Mouse (Mus musculus) sigmoid colon, adult 10 weeks (tissue): ENCODE data around the gene Gm2012. TPM values are rescaled to one million over a fixed set of nuclear protein-coding genes. Genes with fewer than 3 reads are reported as not detected.

Source experiments
- polyA plus RNA-seq: library from polyadenylated mRNA; stranded (reverse); fragments of 350-450 nt; fragmentation: Illumina TruSeq; extraction: RNeasy Lipid Tissue Mini Kit (QIAGEN cat#74804); gene quantifications from one replicate; pipeline ENCODE4 v1.2.3, GENCODE M21; 2014; ENCODE audit warnings: low read depth, low replicate concordance

Gene Gm2012
- not detected for polyA plus RNA-seq

GRCm38 (mm10) chrX:26231255-26231654, at the start of gene Gm2012:
Gm2012 (minus strand) TSS chrX:26231355.

Other genes with a start within 250 kb of the Gm2012 start
- gene Gm5168, start 180.3 kb downstream of the Gm2012 start, polyA plus RNA-seq: not detected
- not detected for gene Gm2030, start 78.7 kb upstream of the Gm2012 start, polyA plus RNA-seq